Mouse (Mus musculus) CD4-positive, CD25-positive, alpha-beta regulatory T cell, adult 2 months (primary cell): ENCODE measurements at regions not wholly inside any gene's neighbourhood (a gene's known extent, or its start where the extent isn't known, plus 50 kb on each side); places are given as distances from the start of the nearest gene placed in this dataset.
"Not testable (repeated sequence)": the region's sequence is repeated elsewhere in the genome, so short reads cannot be mapped to it uniquely, and the experiment has no call there.

Source experiments
- DNase-seq: peaks from one replicate; pipeline ENCODE4 v3.0.0-alpha.2; 2012; ENCODE audit warnings: low read depth, low spot score

DNA sequence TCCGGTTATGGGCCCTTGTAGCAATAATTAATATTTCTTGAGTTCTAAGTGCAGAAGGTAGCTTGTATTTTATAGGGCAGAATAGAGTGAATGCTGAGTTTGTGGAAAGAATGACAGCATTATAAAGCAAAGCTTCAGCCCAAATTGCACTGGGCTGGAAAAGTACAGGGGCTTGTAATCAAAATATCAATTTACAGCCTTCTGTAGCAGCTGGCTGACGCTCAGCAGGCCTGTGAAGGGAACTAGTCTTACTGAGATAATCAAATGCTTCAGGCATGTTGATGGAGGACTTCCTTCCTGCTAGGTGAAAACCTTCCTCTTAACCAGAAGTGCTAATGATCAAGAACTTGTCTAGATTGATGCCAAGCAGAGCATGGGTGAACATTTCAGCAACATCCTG, 257.9 kb upstream of the Sdr16c6 start:
- no peak for DNase-seq

DNA sequence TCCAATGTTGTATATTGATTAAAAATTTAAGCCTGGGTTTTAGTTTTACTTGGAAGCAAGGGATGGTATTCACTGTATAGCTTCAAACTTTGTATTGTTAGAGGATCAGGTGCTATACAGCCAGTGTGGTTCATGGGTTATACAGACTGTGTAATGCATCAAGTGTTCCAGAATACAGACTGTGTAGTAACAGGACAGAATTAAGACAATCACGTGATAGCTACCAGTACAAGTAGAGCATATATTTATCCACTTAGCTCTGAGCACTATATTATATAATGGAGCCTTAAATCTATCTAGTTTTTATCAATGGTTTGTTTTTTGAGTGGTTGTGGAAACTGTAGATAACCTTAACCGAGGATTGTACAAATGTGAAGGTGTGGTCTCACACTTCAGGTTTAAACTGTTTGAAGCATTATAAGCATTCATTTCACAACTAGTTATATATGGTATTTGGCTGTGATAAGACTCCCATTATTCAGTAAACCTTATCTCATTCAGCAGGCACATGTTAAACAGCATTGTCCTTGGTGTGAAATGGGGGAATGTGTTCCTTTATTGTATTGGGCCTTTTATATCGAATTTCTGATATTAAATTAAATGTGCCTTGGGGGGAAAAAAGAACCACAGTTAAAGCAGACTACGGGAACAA, 256.3 kb upstream of the Sdr16c6 start:
- DNase-seq: no peak

DNA sequence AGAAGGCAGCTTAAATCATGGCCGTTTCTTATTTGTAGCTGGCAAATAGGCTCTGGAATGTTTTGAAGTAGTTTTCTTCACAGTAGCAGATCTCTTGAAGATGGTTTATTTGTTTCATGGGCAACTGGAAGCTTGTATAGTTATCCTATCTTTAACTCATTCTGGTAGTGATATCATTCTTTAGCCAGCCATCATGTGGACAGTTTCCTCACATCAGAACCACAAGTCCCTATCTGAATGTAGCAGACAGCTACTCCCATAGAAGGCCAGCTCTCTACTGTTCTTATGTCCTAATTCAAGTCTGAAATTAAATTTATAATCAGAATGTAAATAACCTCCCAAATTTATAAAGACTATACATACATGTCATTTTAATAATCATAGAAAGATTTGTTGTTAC, 253.8 kb upstream of the Sdr16c6 start:
- no peak for DNase-seq

- no peak for DNase-seq
Observed at GRCm38 (mm10) chr4:4315651-4316411, 238.5 kb upstream of the Sdr16c6 start.

DNA sequence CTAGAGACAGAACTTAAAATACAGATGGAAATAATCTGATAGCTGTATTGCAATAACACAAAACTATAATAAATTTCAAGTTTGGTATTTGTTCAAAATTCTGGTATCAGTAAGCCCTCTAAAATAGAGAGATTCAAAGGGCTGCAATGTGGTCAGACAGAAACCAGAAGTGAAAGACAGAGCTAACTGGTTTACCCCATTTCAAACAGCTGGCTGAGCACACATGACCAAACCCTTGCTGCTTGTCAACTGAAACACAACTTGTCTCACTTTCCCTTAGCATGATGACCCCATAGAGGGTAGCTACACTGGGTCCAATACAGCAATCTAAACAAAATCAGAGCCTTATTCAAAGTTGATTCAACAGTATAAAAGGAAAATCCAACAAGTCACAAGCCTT, 234.2 kb upstream of the Sdr16c6 start:
- no peak for DNase-seq

GRCm38 (mm10) chr4:4306922-4307321, 229.6 kb upstream of the Sdr16c6 start:
- DNase-seq: no peak

DNA sequence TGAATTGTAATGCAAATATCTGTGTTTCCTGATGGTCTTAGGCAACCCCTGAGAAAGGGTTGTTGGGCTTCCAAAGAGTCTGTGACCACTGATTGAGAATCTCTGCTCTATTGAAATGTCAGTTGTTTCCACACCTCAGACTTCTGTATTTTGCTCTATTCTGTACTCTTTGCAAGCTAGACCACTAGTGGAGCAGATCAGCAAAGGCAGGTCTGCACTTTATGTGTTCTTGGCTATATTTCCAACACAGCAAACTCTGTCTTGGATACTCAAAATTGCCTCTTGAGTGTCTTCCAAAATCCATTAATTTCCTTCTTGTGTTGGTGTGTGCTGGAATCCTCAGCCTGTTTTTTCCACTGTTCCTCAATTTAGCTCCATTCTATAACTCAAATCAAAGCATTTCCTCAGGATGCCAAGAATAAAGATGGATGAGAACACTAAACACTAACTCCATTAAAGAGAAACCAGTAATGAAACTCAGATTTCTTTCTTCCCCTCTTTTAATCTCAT, 228.5 kb upstream of the Sdr16c6 start:
- DNase-seq: no peak

DNA sequence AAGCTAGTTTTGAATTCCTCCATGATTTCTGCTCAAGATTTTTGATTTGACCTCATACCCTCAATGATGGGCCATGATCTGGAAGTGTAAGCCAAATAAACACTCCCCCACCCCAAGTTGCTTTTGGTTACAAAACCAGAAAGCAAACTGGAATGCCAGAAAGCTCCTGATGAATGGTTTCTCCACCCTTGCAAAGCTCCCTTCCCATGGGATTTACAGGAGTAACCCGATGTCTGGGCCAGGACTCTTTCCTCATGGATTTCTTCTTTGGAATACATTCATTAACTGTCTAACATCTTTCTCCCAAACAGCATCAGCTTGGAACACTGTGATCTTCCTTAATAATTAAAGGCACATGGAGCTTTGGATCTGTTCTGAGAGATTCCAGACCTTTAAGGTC, 227.3 kb upstream of the Sdr16c6 start:
- no peak for DNase-seq

- DNase-seq: no peak
Observed at GRCm38 (mm10) chr4:4300189-4300879, 223.0 kb upstream of the Sdr16c6 start.

- DNase-seq: peak; percentile 9
Observed at GRCm38 (mm10) chr4:4299631-4300030, 222.3 kb upstream of the Sdr16c6 start.

DNA sequence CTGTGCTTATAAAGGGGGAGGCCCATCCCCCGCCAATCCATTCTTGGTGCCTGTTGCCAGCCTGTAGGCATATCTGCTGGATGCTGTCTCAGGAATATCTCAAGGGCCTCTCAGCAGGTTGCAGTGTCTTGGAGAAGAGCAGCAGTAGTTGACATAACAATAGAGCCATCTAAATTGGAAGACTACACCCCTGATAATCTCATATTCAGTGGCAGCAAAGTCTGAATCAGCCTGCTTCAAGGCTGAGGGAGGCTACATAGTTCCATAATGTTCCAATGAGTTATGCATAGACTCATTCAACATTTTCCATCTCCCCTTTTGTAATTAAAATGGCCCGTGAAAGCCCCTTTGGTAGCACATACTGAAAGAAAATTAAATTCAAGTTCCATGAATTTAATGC, 172.3 kb upstream of the Sdr16c6 start:
- no peak for DNase-seq

- no peak for DNase-seq
Observed at GRCm38 (mm10) chr4:4247669-4248068, 170.3 kb upstream of the Sdr16c6 start.

GRCm38 (mm10) chr4:4242306-4242980, 165.1 kb upstream of the Sdr16c6 start:
- DNase-seq: not testable (repeated sequence)

DNA sequence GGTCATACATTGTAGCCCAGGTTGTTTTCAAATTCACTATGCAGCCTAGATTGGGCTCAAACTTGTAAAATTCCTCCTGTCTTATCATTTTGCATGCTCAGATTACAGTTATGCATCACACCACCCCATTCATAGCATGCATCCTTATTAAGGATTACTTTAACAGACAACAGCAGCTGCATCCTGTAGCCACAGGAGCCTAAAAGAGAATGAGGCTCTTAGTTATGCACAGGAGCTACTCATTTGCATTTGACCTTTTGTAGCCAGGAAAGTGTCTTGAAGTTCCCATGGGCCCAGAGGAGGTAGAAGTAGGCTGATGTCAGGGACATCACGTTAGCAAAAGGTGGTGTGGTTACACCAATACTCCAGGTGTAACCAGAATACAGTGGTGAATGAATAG, 148.9 kb upstream of the Sdr16c6 start:
- no peak for DNase-seq

- DNase-seq: no peak
Observed at GRCm38 (mm10) chr4:4219701-4220100, 142.4 kb upstream of the Sdr16c6 start.

- DNase-seq: no peak
Observed at GRCm38 (mm10) chr4:4211892-4212291, 134.6 kb upstream of the Sdr16c6 start.

DNA sequence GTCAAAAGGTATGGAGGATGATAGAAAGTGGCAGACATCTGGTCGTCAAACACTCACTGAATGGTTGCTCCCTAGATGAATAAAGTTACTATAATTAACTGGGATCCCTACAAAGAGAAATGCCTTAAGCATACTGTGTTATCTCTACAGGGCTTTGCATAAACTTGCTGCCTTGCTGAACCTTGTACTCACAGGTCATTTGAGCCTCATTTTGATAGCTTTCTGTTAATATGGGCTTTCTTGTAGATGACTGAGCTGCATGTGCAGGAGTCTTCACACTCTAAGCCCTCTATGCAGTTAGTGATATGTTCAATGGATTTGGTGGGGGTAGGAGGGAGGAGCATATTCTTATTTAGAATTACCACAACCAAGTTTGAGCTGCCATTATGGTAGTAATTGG, 127.8 kb upstream of the Sdr16c6 start:
- no peak for DNase-seq

- no peak for DNase-seq
Observed at GRCm38 (mm10) chr4:4199309-4199708, 122.0 kb upstream of the Sdr16c6 start.

- no peak for DNase-seq
Observed at GRCm38 (mm10) chr4:4195834-4196233, 118.5 kb upstream of the Sdr16c6 start.

DNA sequence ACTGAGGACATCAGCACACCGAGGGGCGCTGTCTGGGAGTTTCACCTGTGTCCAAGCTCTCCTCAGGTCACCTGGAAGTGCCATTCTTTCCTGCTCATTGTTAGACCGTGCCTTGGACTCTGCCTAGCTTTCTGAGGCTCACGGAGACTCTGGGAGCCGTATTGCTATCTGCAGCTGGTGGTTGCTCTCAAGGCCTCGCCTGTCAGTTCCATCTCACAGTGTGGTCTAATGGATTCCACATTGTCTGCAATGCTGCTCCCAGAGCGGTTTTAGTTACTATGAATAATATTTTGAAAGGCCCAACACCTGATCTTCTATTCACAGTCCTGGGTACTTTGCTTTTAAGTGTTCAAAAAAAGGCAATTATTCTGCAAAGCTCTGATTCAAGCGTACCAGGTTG, 117.9 kb upstream of the Sdr16c6 start:
- DNase-seq: no peak
